Mouse (Mus musculus) stomach, embryonic 15.5 days (tissue): Measurements from ENCODE around the gene Nim1k. TPM values are rescaled to one million over a fixed set of nuclear protein-coding genes. Genes with fewer than 3 reads are reported as not detected.

Experiments used
- ATAC-seq: fragments of 200-750 bp; cut with Nextera tagmentation; 2 replicates; pipeline ENCODE4 v1.8.0; 2017; ENCODE audit warnings: low read depth, moderate number of reproducible peaks, moderate TSS enrichment; ENCODE audit not compliant: insufficient read depth, low FRiP score
- H3K27ac ChIP-seq: fragments of 300-500 bp; sonication (generic); 2 replicates; pipeline ENCODE4 v1.5.1; 2015; ENCODE audit warnings: mild to moderate bottlenecking, inconsistent platforms
- H3K27me3 ChIP-seq: fragments of 300-500 bp; sonication (generic); replicated peaks from 2 replicates; pipeline ENCODE4 v1.6.1; 2015; ENCODE audit warnings: inconsistent platforms
- H3K36me3 ChIP-seq: fragments of 300-500 bp; sonication (generic); 2 replicates; pipeline ENCODE4 v1.6.1; 2015; ENCODE audit warnings: inconsistent platforms
- H3K4me1 ChIP-seq: fragments of 300-500 bp; sonication (generic); 2 replicates; pipeline ENCODE4 v1.6.1; 2015; ENCODE audit warnings: inconsistent platforms
- H3K4me2 ChIP-seq: fragments of 300-500 bp; sonication (generic); 2 replicates; pipeline ENCODE4 v1.6.1; 2015; ENCODE audit warnings: mild to moderate bottlenecking, inconsistent platforms
- H3K4me3 ChIP-seq: fragments of 300-500 bp; sonication (generic); replicated peaks from 2 replicates; pipeline ENCODE4 v1.5.1; 2015; ENCODE audit warnings: inconsistent platforms
- H3K9ac ChIP-seq: fragments of 300-500 bp; sonication (generic); 2 replicates; pipeline ENCODE4 v1.6.1; 2015; ENCODE audit warnings: inconsistent platforms
- H3K9me3 ChIP-seq: fragments of 300-500 bp; sonication (generic); 2 replicates; pipeline ENCODE4 v1.6.1; 2016; ENCODE audit warnings: inconsistent platforms
- WGBS: fragments of 180-500 bp; shearing (Covaris S2); methylation state at CpG from one replicate; pipeline ENCODE4 v1.1.7; 2015; 5-methylcytosine and 5-hydroxymethylcytosine counted together
- polyA plus RNA-seq: library from polyadenylated mRNA; unstranded; fragments of >200 nt; fragmentation: Nextera tagmentation; extraction: Ambion mirVana; gene quantifications from 2 replicates; pipeline ENCODE4 v1.2.1, GENCODE M21; 2015

Gene Nim1k
- polyA plus RNA-seq, result 0.67 and 0.71 TPM in 2 replicates

DNA sequence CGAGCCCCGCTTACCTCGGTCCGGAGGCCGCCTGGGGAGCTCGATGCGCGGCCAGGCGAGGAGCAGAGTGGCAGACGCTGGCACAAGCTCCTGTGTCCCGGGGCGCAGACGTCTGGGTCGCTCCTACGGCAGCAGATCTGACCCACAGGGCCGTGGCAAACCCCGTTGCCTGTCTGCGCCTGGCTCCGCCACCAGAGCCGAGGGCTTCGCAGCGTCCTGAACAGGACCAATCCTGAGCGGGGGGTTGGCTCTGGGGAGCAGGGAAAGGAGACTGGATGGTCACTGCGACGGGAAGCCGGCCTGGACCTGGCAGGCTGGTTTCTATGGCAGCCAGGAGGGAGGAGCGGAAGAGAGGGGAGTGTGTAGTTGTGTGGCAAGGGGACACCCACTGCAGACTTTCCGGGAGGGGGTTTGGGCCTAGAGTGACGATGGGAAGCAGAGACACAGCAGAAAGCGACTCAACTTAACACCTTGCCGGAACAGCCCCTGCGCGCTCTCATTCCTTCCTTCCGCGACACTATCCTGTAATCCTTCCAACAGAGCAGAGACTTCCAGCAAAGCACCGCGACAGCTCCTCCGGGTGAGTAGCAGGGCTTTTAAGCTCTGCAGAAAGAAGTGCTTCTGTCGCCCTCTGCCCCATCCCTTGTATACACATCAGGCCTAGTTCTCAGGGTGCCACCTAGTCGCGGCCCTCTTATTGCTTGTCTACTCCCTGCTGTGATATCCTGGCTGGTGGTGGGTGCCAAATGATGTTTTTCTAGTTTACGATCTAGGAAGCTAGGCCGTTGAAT lies at the start of gene Nim1k:
Gene Nim1k (minus strand): TSS at position 202 of the 791 bp plus-strand sequence.
- Histone ChIP-seq H3K4me2 (peak within 1 kb of the TSS; percentile 98), H3K4me3 (peak within 1 kb of the TSS; percentile 57), H3K27ac (no peak within 1 kb of the TSS), H3K27me3 (no peaks in the 10 kb centered on the region), H3K36me3 (no peaks in the 10 kb centered on the region), H3K9ac (peak within 1 kb of the TSS; percentile 42), H3K4me1 (peaks cover 15% of the 10 kb centered on the region), H3K9me3 (no peaks in the 10 kb centered on the region)
- 1% methylated on average over 43 of the region's 43 CpGs for WGBS
- peak; percentile 91 for ATAC-seq

DNA sequence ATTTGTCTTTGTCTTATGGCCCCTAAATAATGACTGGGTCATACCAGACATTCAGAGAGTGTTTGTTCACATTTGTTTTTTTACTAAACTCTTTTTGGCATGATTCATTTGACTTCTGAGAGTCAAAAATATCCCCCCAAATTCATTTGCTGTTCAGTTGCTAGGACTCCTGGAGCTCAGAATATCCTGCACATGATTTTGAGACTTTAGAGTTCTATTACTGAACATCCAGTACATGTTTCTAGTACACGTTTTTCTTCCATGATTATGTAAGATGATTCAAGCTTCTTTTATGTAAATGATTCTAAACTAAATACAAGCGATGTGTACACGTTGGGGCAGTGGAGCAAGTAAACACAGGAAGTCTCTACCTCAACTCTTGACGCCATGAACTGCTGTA lies 42.0 kb upstream of the Nim1k start:
- no peaks in the 10 kb centered on the region for H3K9me3 ChIP-seq
- no peak overlapping the region for H3K4me3 ChIP-seq
- no peak overlapping the region for H3K27ac ChIP-seq
- H3K36me3 ChIP-seq, result no peaks in the 10 kb centered on the region
- H3K4me1 ChIP-seq, result no peaks in the 10 kb centered on the region
- H3K9ac ChIP-seq, result no peak overlapping the region
- ATAC-seq, result no peak
- 51% methylated on average over 4 of the region's 4 CpGs for WGBS
- no peak overlapping the region for H3K4me2 ChIP-seq
- no peaks in the 10 kb centered on the region for H3K27me3 ChIP-seq

DNA sequence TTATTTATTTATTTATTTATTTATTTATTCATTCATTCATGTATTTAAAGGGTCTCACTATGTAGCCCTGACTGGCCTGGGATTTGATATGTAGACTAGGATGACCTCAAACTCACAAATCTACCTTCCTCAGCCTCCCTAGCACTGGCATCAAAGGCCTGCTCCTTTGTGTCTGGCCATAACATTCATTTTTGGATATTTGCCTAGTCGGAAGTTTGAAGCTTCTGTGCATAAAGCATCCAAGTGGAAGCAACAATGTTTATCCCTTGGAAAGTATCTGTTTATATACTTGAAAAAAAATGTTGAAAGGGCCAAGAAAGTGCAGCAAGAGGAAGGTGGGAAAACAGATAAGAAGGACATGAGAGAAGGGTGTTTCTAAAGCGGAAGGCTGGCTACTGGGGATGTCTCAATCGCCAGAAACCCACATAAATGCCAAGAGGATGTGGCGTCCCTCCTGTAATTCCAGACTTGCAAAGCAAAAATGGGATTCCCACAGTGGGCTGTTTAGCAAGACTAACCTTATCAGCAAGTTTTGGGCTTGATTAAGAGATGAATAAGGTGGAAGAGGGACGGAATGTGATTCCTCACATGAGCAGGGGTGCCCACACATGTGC lies 37.2 kb upstream of the Nim1k start:
- WGBS, result 54% methylated on average over 5 of the region's 5 CpGs
- Histone ChIP-seq H3K4me1 (0 out of 2 replicates have a peak, but pooled peaks cover 12% of the 10 kb centered on the region), H3K27ac (no peak overlapping the region), H3K36me3 (no peaks in the 10 kb centered on the region), H3K9ac (no peak overlapping the region), H3K27me3 (no peaks in the 10 kb centered on the region), H3K4me2 (no peak overlapping the region), H3K4me3 (no peak overlapping the region), H3K9me3 (no peaks in the 10 kb centered on the region)
- no peak for ATAC-seq

DNA sequence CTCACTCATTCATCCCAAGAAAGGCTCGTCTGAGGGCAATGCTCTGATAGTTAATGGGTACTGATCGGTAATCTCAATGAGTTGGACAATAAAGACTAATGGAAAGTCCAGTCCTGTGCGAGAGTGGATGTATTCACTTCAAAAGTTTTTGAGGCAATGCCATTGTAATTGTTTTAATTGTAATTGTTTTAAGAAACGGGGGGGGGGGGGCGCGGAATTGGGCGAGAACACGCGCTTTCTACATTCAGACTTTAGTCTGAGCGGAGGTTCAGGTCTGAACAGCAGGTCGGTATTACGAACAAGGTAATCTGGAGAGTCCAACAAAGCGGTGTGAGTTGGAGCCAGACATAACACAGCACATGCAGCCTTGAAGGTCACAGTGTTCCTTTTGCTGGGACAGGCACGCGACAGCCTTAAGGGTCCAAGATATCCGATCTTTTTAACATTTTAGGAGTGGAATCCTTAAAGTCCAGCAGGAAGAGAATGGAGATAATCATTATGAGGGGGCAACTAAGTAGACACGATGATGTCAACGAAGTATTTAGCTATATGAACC lies 36.0 kb upstream of the Nim1k start:
- H3K9me3 ChIP-seq, result no peaks in the 10 kb centered on the region
- H3K4me3 ChIP-seq, result peak overlapping the region; percentile 90
- peaks cover 4% of the 10 kb centered on the region for H3K36me3 ChIP-seq
- WGBS, result 3% methylated on average over 18 of the region's 18 CpGs
- peak overlapping the region; percentile 88 for H3K4me2 ChIP-seq
- H3K27ac ChIP-seq, result peak overlapping the region; percentile 96
- no peaks in the 10 kb centered on the region for H3K27me3 ChIP-seq
- H3K9ac ChIP-seq, result peak overlapping the region; percentile 67; the same call in 1 of the 2 replicates
- ATAC-seq, result no peak
- H3K4me1 ChIP-seq, result 0 out of 2 replicates have a peak, but pooled peaks cover 12% of the 10 kb centered on the region

DNA sequence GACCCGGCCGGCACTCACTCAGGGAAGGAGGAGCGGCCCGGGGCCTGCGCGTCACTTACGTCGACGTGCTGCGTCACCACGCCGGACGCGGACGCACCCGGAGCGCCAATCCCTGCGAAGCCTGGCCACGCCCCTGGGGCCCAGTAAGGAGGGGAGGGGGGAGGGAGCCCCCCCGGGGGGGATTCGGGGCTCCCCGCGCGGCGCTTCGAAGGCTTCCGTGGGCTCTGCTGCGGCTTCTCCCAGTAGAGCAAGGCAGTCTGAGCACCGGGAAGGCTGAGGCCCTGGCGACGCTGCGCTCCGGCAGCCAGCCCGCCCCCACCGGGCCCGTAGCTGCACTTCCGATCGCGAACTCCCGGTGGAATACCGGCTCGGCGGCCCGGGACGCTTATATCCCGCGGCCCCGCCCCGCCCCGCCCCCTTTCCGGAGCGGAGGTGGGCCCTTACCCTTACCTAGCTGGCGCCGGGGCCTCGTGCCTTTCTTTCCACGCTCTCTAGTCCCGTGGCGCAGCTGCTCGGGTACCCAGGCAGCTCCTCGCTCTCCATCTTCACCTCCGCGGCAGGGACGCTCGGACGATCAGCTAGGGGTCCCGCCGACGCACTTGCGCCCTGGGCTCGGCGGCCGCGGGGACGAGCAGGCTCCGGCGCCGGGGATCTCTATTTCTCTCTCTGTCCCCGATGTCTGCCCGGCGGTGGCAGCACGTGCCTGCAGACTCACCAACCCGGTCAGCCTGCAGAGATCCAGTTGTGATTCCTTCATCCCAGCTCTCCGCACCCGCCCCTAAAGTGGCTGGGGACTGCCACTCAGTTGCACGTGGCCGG lies 35.3 kb upstream of the Nim1k start, which contains the start of gene Zfp131:
Gene Zfp131 (minus strand): TSS at position 129 of the 819 bp plus-strand sequence.
- Histone ChIP-seq H3K4me1 (0 out of 2 replicates have a peak, but pooled peaks cover 12% of the 10 kb centered on the region), H3K9me3 (no peaks in the 10 kb centered on the region), H3K9ac (peak within 1 kb of the TSS; percentile 69), H3K36me3 (peaks cover 8% of the 10 kb centered on the region), H3K4me2 (peak within 1 kb of the TSS; percentile 88), H3K27ac (peak within 1 kb of the TSS; percentile 96), H3K4me3 (peak within 1 kb of the TSS; percentile 90), H3K27me3 (no peaks in the 10 kb centered on the region)
- under 1% methylated on average over 75 of the region's 86 CpGs for WGBS
- peak; percentile 97 for ATAC-seq

DNA sequence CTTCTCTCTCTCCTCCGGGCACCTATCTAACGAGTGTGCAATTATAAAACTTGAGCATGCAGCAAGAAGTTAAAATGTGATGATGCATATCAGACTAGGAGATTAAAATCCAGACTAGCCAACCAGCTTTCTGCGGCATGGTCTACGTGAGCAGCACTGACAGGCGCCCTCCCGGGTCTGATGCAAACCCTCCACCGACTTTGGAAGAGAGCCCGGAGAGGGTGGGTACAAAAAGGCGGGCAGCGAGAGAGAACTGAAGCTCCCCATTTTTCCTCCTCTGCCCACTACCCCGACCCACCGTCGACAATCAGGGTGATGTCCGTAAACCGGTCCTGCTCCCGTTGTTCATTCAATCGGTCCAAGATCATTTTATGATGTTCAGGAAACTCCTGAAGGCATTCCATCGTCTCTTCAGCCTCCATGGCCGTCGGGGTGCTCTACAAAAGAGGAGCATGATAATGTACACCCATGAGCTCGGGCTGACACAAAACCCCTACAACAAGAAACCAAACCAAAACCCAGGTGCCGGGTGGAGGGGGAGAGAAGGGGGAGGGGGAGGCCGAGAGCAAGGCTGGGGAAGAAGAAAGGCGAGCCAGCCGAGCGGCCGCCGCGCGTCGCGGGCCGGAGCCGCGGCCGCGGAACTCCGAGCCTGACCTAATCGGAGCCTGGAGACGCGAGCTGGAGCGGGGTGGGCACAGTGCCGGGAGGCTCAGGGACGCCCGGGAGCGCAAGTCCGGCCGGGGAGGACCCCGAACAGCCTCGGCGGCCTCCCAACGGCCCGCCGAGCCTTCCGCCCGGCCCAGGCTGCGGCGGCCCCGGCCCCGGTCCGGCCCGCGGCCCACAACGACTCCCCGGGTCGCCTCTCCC lies 34.4 kb upstream of the Nim1k start:
- Histone ChIP-seq H3K9me3 (no peaks in the 10 kb centered on the region), H3K4me1 (0 out of 2 replicates have a peak, but pooled peaks cover 12% of the 10 kb centered on the region), H3K4me2 (peak overlapping the region; percentile 62), H3K36me3 (peaks cover 10% of the 10 kb centered on the region), H3K4me3 (peak overlapping the region; percentile 90), H3K27me3 (no peaks in the 10 kb centered on the region), H3K27ac (peak overlapping the region; percentile 96), H3K9ac (peak overlapping the region; percentile 69)
- WGBS, result 1% methylated on average over 53 of the region's 66 CpGs
- ATAC-seq, result peak; percentile 63

DNA sequence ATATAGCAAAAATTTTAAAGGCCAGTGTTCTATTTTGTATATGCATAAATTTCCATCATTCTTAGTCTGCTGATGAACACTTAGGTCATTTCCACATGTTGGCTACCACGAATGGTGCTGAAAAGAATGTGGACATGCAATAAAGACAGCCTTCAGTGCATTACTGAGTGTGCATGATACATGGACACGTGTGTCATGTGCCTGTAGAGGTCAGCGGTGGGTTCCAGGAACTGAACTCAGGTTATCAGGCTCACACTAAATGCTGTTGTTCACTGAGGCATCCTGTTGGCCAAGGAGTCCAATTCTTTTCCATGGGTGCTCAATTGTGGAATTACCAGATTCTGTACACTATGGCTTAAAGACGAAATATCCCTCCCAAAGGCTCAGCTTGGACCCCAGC lies 27.9 kb upstream of the Nim1k start:
- no peak overlapping the region for H3K9ac ChIP-seq
- no peak overlapping the region for H3K27ac ChIP-seq
- H3K36me3 ChIP-seq, result peaks cover 24% of the 10 kb centered on the region
- no peak overlapping the region for H3K4me3 ChIP-seq
- no peaks in the 10 kb centered on the region for H3K4me1 ChIP-seq
- WGBS, result 81% methylated on average over 4 of the region's 4 CpGs
- no peak overlapping the region for H3K4me2 ChIP-seq
- no peaks in the 10 kb centered on the region for H3K27me3 ChIP-seq
- ATAC-seq, result no peak
- H3K9me3 ChIP-seq, result no peaks in the 10 kb centered on the region

DNA sequence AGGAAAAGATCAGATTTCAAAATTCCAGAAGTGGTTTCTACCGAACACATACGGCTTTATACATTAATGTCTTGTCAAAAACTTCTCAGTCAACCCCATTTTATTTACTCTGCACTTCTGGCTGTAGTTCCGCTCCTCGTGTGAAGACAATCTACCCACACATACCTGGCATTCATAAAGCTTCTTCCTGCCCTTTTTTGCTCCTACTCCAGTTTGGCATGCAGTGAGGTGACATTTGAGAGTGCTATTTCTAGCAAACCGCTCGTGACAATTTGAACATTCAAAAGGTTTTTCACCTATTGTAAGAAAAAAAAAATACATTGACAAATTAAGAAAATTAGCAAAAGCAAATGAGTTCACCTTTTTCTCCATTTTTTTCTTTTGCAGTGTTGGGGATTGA lies 12.9 kb upstream of the Nim1k start:
- Histone ChIP-seq H3K27ac (no peak overlapping the region), H3K4me2 (no peak overlapping the region), H3K4me3 (no peak overlapping the region), H3K4me1 (no peaks in the 10 kb centered on the region), H3K9me3 (no peaks in the 10 kb centered on the region), H3K27me3 (no peaks in the 10 kb centered on the region), H3K9ac (no peak overlapping the region), H3K36me3 (peaks cover 37% of the 10 kb centered on the region)
- ATAC-seq, result no peak
- WGBS, result 80% methylated on average over 6 of the region's 6 CpGs

DNA sequence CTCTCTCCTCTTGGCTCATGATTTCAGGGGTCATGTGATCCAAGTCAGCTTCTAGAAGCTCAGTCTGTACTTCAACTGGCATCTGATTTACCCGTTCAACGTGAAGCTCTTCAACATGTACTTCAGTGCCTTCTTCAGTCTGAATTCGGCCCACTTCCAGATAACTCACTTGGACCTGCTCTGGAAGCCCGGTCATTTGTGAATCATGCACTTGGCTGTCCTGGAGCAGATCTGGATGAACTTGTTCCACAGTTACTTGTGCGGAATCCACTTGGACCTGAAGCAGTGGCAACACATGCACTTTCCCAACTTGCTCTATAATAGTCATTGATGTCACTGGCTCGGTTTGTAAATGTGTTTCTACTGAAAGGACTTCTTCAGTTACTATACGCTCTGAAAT lies 10.8 kb upstream of the Nim1k start:
- Histone ChIP-seq H3K27ac (no peak overlapping the region), H3K27me3 (no peaks in the 10 kb centered on the region), H3K4me2 (no peak overlapping the region), H3K4me1 (no peaks in the 10 kb centered on the region), H3K9ac (no peak overlapping the region), H3K4me3 (no peak overlapping the region), H3K9me3 (no peaks in the 10 kb centered on the region), H3K36me3 (peaks cover 33% of the 10 kb centered on the region)
- 89% methylated on average over 7 of the region's 7 CpGs for WGBS
- no peak for ATAC-seq

DNA sequence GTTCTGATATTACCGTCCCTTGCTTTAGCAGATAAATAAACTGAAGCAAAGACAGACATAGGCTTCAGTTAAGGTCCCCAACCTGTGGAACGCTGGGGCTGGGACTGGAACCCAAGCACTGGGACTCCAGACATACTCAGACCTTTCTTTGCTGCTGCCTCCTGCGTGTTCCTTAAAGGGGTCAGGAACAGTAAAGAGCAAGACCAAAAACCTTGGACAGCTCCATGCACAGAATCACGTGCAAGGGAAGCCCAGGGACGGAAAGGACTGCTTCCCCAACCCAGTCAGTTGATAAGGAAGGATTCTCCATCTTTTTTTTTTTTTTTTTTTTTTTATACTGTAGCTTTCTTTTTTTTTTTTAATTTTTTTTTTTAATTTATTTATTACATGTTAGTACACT lies 1.1 kb upstream of the Nim1k start:
- Histone ChIP-seq H3K4me3 (no peak overlapping the region), H3K27ac (no peak overlapping the region), H3K4me2 (no peak overlapping the region), H3K4me1 (peaks cover 15% of the 10 kb centered on the region), H3K27me3 (no peaks in the 10 kb centered on the region), H3K9ac (no peak overlapping the region), H3K9me3 (no peaks in the 10 kb centered on the region), H3K36me3 (no peaks in the 10 kb centered on the region)
- WGBS, result 32% methylated on average over 5 of the region's 5 CpGs
- ATAC-seq, result no peak

DNA sequence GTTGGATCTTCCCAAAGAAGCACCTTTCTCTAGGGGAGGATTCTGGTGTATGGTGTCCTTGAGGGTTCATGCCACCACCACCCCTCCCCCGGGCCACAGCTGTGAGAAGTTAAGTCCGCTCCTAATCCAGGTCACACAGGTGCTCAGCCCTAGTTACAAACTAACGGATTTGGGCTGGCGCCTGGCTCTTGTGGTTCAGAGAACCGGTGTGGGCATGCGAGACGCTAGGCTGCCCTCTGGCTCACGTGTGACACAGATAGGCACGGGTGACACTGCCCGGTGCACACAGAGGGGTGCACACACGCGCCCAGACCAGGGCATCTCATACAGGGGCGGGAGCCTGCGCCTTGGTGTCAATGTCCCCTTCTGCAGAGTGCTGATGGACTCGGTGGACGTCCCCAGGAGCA lies 538 bp downstream of the Nim1k start:
- Histone ChIP-seq H3K9ac (peak overlapping the region; percentile 42), H3K36me3 (no peaks in the 10 kb centered on the region), H3K4me3 (peak overlapping the region; percentile 57), H3K9me3 (no peaks in the 10 kb centered on the region), H3K4me2 (peak overlapping the region; percentile 98), H3K27me3 (no peaks in the 10 kb centered on the region), H3K27ac (no peak overlapping the region), H3K4me1 (peaks cover 15% of the 10 kb centered on the region)
- ATAC-seq, result no peak
- WGBS, result under 1% methylated on average over 16 of the region's 16 CpGs
